Mouse (Mus musculus): ENCODE results near the gene Ccdc89. TPM values are rescaled to one million over a fixed set of nuclear protein-coding genes. Genes with fewer than 3 reads are reported as not detected.

Ccdc89 gene
- 0.89 and 0.94 TPM in 2 replicates for total RNA-seq (2017)

DNA sequence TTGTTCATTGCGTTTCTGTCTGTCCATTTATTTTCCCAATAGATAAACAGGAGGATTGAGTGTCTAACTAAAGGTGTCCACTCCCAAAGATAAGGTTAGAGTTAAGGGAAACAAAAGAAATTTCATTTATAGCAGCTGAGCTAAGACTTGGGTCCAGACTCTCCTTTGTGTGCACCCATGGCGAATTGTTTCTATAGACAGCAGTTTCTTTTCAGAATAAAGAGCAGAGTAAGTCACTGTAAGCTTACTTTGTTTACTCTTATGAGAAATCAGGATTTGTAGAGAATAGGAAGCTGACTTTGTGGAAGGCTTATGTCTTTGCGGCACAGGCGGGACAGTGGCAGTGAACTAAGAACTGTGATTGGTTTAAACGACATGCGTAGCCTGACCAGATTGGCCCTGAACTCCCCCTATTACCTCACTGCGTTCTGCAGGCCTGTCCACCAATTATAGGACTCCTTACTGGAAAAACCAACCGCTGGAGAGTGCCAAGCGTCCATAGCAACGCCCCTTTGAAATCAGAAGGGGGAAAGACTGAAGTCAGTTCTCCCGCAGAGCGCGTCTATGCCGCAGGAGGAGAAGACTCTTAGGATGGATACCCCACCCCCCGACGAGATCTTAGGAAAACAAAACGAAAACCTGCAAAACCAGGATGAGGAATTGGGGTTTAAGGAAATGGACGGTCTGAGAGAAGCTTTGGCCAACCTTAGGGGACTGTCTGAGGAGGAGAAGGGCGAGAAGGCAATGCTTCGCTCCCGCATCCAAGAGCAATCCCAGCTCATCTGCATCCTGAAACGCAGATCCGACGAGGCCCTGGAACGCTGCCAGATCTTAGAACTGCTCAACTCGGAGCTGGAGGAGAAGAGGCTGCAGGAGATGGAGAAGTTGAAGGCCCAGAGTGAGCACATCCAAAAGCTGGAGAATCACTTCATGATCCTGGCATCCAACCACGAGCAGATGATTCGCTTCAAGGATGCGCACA is at the start of gene Ccdc89:
TSS of gene Ccdc89 (plus strand) at position 558 of the 982 bp plus-strand sequence.
- ATAC-seq (replicated peaks in 1 of 2; ENCODE audit: insufficient read depth in 1 of 2, low FRiP score in 2 of 2, low TSS enrichment in 1 of 2, low read depth in 1 of 2, poor library complexity in 2 of 2, severe bottlenecking in 2 of 2) = peak; percentile 100

- no peak for ATAC-seq (replicated peaks in 1 of 2; ENCODE audit: insufficient read depth in 1 of 2, low FRiP score in 2 of 2, low TSS enrichment in 1 of 2, low read depth in 1 of 2, poor library complexity in 2 of 2, severe bottlenecking in 2 of 2)
Measured at GRCm38 (mm10) chr7:90384411-90384810, 42.0 kb upstream of the Ccdc89 start.

- no peak for ATAC-seq (replicated peaks in 1 of 2; ENCODE audit: insufficient read depth in 1 of 2, low FRiP score in 2 of 2, low TSS enrichment in 1 of 2, low read depth in 1 of 2, poor library complexity in 2 of 2, severe bottlenecking in 2 of 2)
Measured at GRCm38 (mm10) chr7:90386885-90387459, 39.4 kb upstream of the Ccdc89 start.

GRCm38 (mm10) chr7:90389765-90390164 is 36.6 kb upstream of the Ccdc89 start:
- no peak for ATAC-seq (replicated peaks in 1 of 2; ENCODE audit: insufficient read depth in 1 of 2, low FRiP score in 2 of 2, low TSS enrichment in 1 of 2, low read depth in 1 of 2, poor library complexity in 2 of 2, severe bottlenecking in 2 of 2)

GRCm38 (mm10) chr7:90395073-90395472 is 31.3 kb upstream of the Ccdc89 start:
- ATAC-seq (replicated peaks in 1 of 2; ENCODE audit: insufficient read depth in 1 of 2, low FRiP score in 2 of 2, low TSS enrichment in 1 of 2, low read depth in 1 of 2, poor library complexity in 2 of 2, severe bottlenecking in 2 of 2) = no peak

GRCm38 (mm10) chr7:90395928-90396327 is 30.4 kb upstream of the Ccdc89 start:
- ATAC-seq (replicated peaks in 1 of 2; ENCODE audit: insufficient read depth in 1 of 2, low FRiP score in 2 of 2, low TSS enrichment in 1 of 2, low read depth in 1 of 2, poor library complexity in 2 of 2, severe bottlenecking in 2 of 2) = no peak

GRCm38 (mm10) chr7:90409934-90410333 is 16.4 kb upstream of the Ccdc89 start:
- peak; percentile 74 to 78; a peak in 3 of 4 replicates for ATAC-seq (replicated peaks in 1 of 2; ENCODE audit: insufficient read depth in 1 of 2, low FRiP score in 2 of 2, low TSS enrichment in 1 of 2, low read depth in 1 of 2, poor library complexity in 2 of 2, severe bottlenecking in 2 of 2)

GRCm38 (mm10) chr7:90427006-90427405 is 629 bp downstream of the Ccdc89 start:
- ATAC-seq (replicated peaks in 1 of 2; ENCODE audit: insufficient read depth in 1 of 2, low FRiP score in 2 of 2, low TSS enrichment in 1 of 2, low read depth in 1 of 2, poor library complexity in 2 of 2, severe bottlenecking in 2 of 2) = no peak

- ATAC-seq (replicated peaks in 1 of 2; ENCODE audit: insufficient read depth in 1 of 2, low FRiP score in 2 of 2, low TSS enrichment in 1 of 2, low read depth in 1 of 2, poor library complexity in 2 of 2, severe bottlenecking in 2 of 2) = no peak
Measured at GRCm38 (mm10) chr7:90432221-90432620, 5.8 kb downstream of the Ccdc89 start.

- ATAC-seq (replicated peaks in 1 of 2; ENCODE audit: insufficient read depth in 1 of 2, low FRiP score in 2 of 2, low TSS enrichment in 1 of 2, low read depth in 1 of 2, poor library complexity in 2 of 2, severe bottlenecking in 2 of 2) = no peak
Measured at GRCm38 (mm10) chr7:90440044-90440443, 13.7 kb downstream of the Ccdc89 start.

- peak; percentile 9 to 18; a peak in 3 of 4 replicates for ATAC-seq (replicated peaks in 1 of 2; ENCODE audit: insufficient read depth in 1 of 2, low FRiP score in 2 of 2, low TSS enrichment in 1 of 2, low read depth in 1 of 2, poor library complexity in 2 of 2, severe bottlenecking in 2 of 2)
Measured at GRCm38 (mm10) chr7:90442070-90442469, 15.7 kb downstream of the Ccdc89 start.

DNA sequence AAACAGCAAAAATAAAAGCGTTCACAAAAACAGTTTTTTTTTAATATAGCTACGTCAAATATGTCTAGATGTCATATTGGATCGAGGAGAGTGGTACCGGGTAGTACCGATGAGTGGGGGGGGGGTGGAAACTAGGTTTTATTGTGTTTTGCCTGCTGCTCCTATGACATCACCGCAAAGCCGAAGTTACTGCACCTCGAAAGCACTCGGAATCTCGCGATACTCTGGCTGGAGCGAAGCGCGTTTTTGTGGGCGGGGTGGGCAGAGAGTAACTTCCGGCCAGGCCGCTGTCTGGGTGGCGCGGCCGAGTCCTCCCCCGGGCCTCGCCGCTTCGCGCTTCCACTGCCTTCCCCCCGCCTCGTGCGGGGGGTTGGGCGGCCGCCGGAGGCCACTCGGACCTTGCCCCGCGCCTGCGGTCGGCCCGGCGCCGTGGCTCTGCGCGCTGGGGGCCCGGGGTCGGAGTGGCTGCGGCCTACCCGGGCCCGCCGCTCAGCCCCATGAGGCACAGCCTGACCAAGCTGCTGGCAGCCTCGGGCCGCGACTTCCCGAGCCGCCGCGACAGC is 16.2 kb downstream of the Ccdc89 start, which contains the start of gene Crebzf:
TSS of gene Crebzf (plus strand) at position 212 of the 563 bp plus-strand sequence.
- ATAC-seq (replicated peaks in 1 of 2; ENCODE audit: insufficient read depth in 1 of 2, low FRiP score in 2 of 2, low TSS enrichment in 1 of 2, low read depth in 1 of 2, poor library complexity in 2 of 2, severe bottlenecking in 2 of 2) = peak; percentile 94

DNA sequence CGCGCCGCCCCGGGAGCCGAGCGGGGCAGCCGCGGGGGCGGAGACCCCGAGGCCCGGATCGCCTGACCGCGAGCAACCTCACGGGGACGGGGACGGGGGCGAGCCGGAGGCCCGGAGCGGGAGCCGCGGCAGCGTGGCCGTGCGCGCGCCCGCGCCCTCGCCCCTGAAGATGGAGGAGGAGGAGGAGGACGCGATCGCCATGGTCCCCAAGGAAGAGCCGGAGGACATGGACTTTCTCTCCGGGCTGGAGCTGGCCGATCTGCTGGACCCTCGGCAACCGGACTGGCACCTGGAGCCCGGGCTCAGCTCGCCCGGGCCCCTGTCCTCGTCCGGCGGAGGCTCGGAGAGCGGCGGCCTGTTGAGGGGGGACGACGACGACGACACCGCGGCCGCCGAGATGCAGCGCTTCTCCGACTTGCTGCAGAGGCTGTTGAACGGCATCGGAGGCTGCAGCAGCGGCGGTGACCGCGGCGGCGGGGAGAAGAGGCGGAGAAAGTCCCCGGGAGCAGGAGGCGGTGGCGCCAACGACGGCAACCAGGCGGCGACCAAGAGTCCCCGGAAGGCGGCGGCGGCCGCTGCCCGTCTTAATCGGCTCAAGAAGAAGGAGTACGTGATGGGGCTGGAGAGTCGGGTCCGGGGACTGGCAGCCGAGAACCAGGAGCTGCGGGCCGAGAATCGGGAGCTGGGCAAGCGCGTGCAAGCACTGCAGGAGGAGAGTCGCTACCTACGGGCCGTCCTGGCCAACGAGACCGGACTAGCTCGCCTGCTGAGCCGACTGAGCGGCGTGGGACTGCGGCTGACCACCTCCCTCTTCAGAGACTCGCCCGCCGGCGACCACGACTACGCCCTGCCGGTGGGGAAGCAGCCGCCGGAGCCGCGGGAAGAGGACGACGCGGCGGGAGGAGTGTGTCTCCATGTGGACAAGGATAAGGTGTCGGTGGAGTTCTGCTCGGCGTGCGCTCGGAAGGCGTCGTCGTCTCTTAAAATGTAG is 17.0 kb downstream of the Ccdc89 start:
- ATAC-seq (replicated peaks in 1 of 2; ENCODE audit: insufficient read depth in 1 of 2, low FRiP score in 2 of 2, low TSS enrichment in 1 of 2, low read depth in 1 of 2, poor library complexity in 2 of 2, severe bottlenecking in 2 of 2) = peak in 1 of 2 experiments; percentile 49; a peak in 2 of 4 replicates

DNA sequence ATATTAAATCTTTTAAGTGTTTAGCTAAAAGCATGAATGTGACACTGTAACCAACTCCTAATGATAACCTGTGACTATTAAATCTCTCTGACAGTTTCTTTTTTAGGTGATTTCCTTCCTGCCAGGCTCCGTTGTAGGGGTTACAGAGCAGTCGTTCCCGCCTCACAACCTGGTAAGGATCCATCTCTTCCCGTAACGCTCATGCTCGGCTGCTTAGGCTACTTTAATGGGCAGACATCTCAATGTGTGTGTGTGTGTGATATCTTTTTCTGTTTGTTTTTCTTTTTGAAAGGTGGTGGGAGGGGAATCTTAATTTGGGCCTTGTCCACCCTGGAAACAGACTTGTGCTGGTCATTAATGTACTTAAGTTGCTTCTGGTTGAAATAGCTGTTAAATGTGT is 17.8 kb downstream of the Ccdc89 start:
- ATAC-seq (replicated peaks in 1 of 2; ENCODE audit: insufficient read depth in 1 of 2, low FRiP score in 2 of 2, low TSS enrichment in 1 of 2, low read depth in 1 of 2, poor library complexity in 2 of 2, severe bottlenecking in 2 of 2) = no peak

DNA sequence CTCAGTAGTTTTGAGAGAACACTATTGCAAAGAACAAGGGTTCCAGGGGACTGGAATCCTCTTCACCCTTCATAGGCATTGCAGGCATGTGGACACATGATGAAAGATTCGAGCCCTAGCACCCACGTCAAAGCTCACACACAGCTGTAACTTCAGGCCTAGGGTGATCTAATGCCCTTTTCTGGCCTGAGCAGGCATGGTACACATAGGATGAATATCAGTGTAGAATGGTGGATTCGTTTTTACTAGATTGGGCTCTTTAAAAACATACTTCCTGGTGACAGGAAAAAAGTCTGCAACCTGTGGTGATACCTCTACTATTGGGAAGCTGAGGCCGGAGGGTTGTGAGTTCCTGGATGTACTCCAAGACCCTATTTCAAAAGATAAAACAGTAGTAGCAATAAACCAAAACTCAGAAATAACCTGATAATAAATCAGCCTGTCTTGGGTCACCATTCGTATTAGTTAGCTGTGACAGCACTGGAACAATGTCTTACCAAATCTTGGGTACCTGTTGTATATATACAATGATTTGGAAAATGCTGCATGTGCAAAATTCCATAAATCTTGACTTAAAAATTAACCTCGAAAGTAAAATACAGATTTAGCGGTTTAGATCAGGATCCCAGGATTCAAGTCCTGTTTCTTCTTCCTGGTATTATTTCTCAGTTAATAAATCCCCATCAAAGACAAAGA is 29.9 kb downstream of the Ccdc89 start:
- no peak for ATAC-seq (replicated peaks in 1 of 2; ENCODE audit: insufficient read depth in 1 of 2, low FRiP score in 2 of 2, low TSS enrichment in 1 of 2, low read depth in 1 of 2, poor library complexity in 2 of 2, severe bottlenecking in 2 of 2)

- ATAC-seq (replicated peaks in 1 of 2; ENCODE audit: insufficient read depth in 1 of 2, low FRiP score in 2 of 2, low TSS enrichment in 1 of 2, low read depth in 1 of 2, poor library complexity in 2 of 2, severe bottlenecking in 2 of 2) = peak; percentile 89 to 92
Measured at GRCm38 (mm10) chr7:90456845-90457468, 30.6 kb downstream of the Ccdc89 start, which contains the start of gene Tmem126a. Tmem126a (minus strand) TSS chr7:90457229.

Data from hematopoietic stem cell, adult 5-6 weeks (primary cell).